Mouse (Mus musculus): ENCODE data around the gene Maml2. TPM values are rescaled to one million over a fixed set of nuclear protein-coding genes. Genes with fewer than 3 reads are reported as not detected.

Gene Maml2
- polyA plus RNA-seq, 1 experiment from 2014 or later: 7.3 TPM

- 3% methylated on average over 7 of the region's 7 CpGs for WGBS
- no peaks in the 10 kb centered on the region for H3K9me3 ChIP-seq
- no peaks in the 10 kb centered on the region for H3K27me3 ChIP-seq (ENCODE audit: insufficient read depth, poor library complexity, severe bottlenecking)
- H3K36me3 ChIP-seq: no peaks in the 10 kb centered on the region
- H3K4me1 ChIP-seq: peaks cover 11% of the 10 kb centered on the region; the same call in 1 of the 2 replicates
- DNase-seq (ENCODE audit: low spot score): no peak
- H3K4me3 ChIP-seq: peak overlapping the region; percentile 94
- peak overlapping the region; percentile 99 for H3K27ac ChIP-seq
Observed at GRCm38 (mm10) chr9:13749675-13749998, 451.9 kb downstream of the Maml2 start.

- peaks cover 11% of the 10 kb centered on the region; the same call in 1 of the 2 replicates for H3K4me1 ChIP-seq
- no peaks in the 10 kb centered on the region for H3K9me3 ChIP-seq
- H3K27me3 ChIP-seq (ENCODE audit: insufficient read depth, poor library complexity, severe bottlenecking): no peaks in the 10 kb centered on the region
- H3K4me3 ChIP-seq: no peak overlapping the region
- no peak for DNase-seq (ENCODE audit: low spot score)
- no peak overlapping the region for H3K27ac ChIP-seq
- no peaks in the 10 kb centered on the region for H3K36me3 ChIP-seq
- WGBS: 80% methylated on average over 4 of the region's 4 CpGs
Observed at GRCm38 (mm10) chr9:13752543-13752942, 454.8 kb downstream of the Maml2 start.

Small RNAs within 50 kb of the gene (microRNA-seq; reads per million reads assigned to microRNA genes)
- not detected for gene Gm22643

Other genes starting within 250 kb of the Maml2 start
- gene Jrkl, start 52.1 kb upstream of the Maml2 start, polyA plus RNA-seq (2016; fragmentation: Nextera tagmentation; extraction: Ambion mirVana): 7.1 and 7.8 TPM in 2 replicates
- gene Ccdc82, start 51.0 kb upstream of the Maml2 start, polyA plus RNA-seq (2016; fragmentation: Nextera tagmentation; extraction: Ambion mirVana): 6.5 and 8.3 TPM in 2 replicates
- not detected in 2 replicates for gene Gm17571, start 148.8 kb downstream of the Maml2 start, polyA plus RNA-seq (2016; fragmentation: Nextera tagmentation; extraction: Ambion mirVana)

Measured in heart, embryonic 10.5 days (tissue).